Mouse (Mus musculus) olfactory bulb, adult 2 months (tissue): ENCODE data around the gene Rbl2.

Source experiments
- CTCF ChIP-seq: fragments of 200-500 bp; IDR thresholded peaks from 2 replicates; pipeline ENCODE4 v1.5.1; 2012; ENCODE audit warnings: low read depth, mild to moderate bottlenecking, low read length, moderate library complexity; ENCODE audit not compliant: insufficient read depth
- POLR2A ChIP-seq: fragments of 200-500 bp; IDR thresholded peaks from 2 replicates; pipeline ENCODE4 v1.6.1; 2012; ENCODE audit warnings: mild to moderate bottlenecking, low read depth, low read length, moderate library complexity; ENCODE audit not compliant: insufficient read depth

DNA sequence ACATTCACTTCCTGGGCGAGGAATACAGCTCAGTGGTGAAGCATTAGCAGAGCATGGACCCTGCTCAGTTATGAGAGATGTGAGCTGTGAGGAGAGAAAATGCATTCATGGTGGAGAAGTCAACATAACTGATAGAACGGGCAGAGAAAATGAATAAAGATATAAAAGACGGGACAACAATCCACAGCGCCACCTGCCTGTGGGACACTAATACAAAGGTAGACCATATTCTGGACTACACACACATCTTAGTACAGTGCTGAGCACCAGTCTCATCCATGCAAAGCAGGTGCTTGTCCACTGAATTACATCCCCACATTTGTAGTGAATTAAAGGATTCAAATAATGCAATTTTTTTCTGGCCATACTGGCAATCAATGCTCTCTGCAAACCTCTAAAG, 47.7 kb downstream of the Rbl2 start:
- no peak for TF ChIP-seq CTCF
- TF ChIP-seq POLR2A: no peak
